Mouse (Mus musculus): ENCODE measurements around the gene Rsph3a.

- TF ChIP-seq CTCF (IDR thresholded peaks at IDR 0.05; ENCODE audit: borderline replicate concordance, insufficient read depth, low read length) (no peak), POLR2A (IDR thresholded peaks at IDR 0.05; ENCODE audit: low read depth, low read length) (no peak)
Observed at GRCm38 (mm10) chr17:7899233-7899632, 46.2 kb upstream of the Rsph3a start.

Data from embryonic fibroblast, embryonic 13.5 days (primary cell).